Mouse (Mus musculus) gastrocnemius, adult 8-10 months (tissue): ENCODE measurements around the gene Wdr35. TPM values are rescaled to one million over a fixed set of nuclear protein-coding genes. Genes with fewer than 3 reads are reported as not detected.
"Not testable (repeated sequence)": the region's sequence is repeated elsewhere in the genome, so short reads cannot be mapped to it uniquely, and the experiment has no call there.

Experiments
- DNase-seq, 2 experiments: peaks; one replicate each; pipeline ENCODE4 v3.0.0; 2022; ENCODE audit warnings: low spot score in 2 of 2
- total RNA-seq, 4 experiments: library from RNA; stranded (reverse); gene quantifications; 2 replicates each; pipeline ENCODE4 v1.2.4; 2022

The Wdr35 gene
- total RNA-seq, 4 experiments from 2014 or later, result 8.4 to 10.7 (median 9.5) TPM

GRCm38 (mm10) chr12:9007146-9007545 lies 33.5 kb downstream of the Wdr35 start:
- DNase-seq, result no peak

- no peak for DNase-seq
These were observed 34.1 kb downstream of the Wdr35 start for GRCm38 (mm10) chr12:9007811-9008210.

- no peak for DNase-seq
These were observed 36.6 kb downstream of the Wdr35 start for GRCm38 (mm10) chr12:9010311-9010710.

- no peak for DNase-seq
These were observed 42.7 kb downstream of the Wdr35 start for GRCm38 (mm10) chr12:9016376-9016775.

- no peak for DNase-seq
These were observed 46.7 kb downstream of the Wdr35 start for GRCm38 (mm10) chr12:9020431-9020830.

GRCm38 (mm10) chr12:9020986-9021385 lies 47.3 kb downstream of the Wdr35 start:
- DNase-seq, result no peak

- no peak for DNase-seq
These were observed 49.3 kb downstream of the Wdr35 start for GRCm38 (mm10) chr12:9023031-9023430.

- no peak for DNase-seq
These were observed 50.4 kb downstream of the Wdr35 start for GRCm38 (mm10) chr12:9024071-9024470.

- no peak for DNase-seq
These were observed 51.0 kb downstream of the Wdr35 start for GRCm38 (mm10) chr12:9024736-9025135.

GRCm38 (mm10) chr12:9026843-9027242 lies 53.2 kb downstream of the Wdr35 start:
- DNase-seq, result no peak

GRCm38 (mm10) chr12:9028816-9029215 lies 55.1 kb downstream of the Wdr35 start:
- DNase-seq, result not testable (repeated sequence)

GRCm38 (mm10) chr12:9029506-9029887 lies 55.8 kb downstream of the Wdr35 start:
- DNase-seq, result no peak

- DNase-seq, result peak; percentile 88 to 91
These were observed 56.4 kb downstream of the Wdr35 start, which contains the start of gene Ttc32 for GRCm38 (mm10) chr12:9029888-9030723. Gene Ttc32 (plus strand): TSS chr12:9029997.

- DNase-seq, result no peak
These were observed 57.5 kb downstream of the Wdr35 start for GRCm38 (mm10) chr12:9031166-9031565.

- DNase-seq, result no peak
These were observed 59.4 kb downstream of the Wdr35 start for GRCm38 (mm10) chr12:9033140-9033539.

- no peak for DNase-seq
These were observed 62.7 kb downstream of the Wdr35 start for GRCm38 (mm10) chr12:9036409-9036808.

- no peak for DNase-seq
These were observed 66.5 kb downstream of the Wdr35 start for GRCm38 (mm10) chr12:9040177-9040576.

- no peak for DNase-seq
These were observed 67.0 kb downstream of the Wdr35 start for GRCm38 (mm10) chr12:9040686-9041085.

GRCm38 (mm10) chr12:9042316-9042715 lies 68.6 kb downstream of the Wdr35 start:
- DNase-seq, result no peak

GRCm38 (mm10) chr12:9042759-9043158 lies 69.1 kb downstream of the Wdr35 start:
- no peak for DNase-seq

GRCm38 (mm10) chr12:9044666-9045065 lies 71.0 kb downstream of the Wdr35 start:
- DNase-seq, result no peak

GRCm38 (mm10) chr12:9046674-9047073 lies 73.0 kb downstream of the Wdr35 start:
- DNase-seq, result no peak

- no peak for DNase-seq
These were observed 74.4 kb downstream of the Wdr35 start for GRCm38 (mm10) chr12:9048090-9048489.
